Mouse (Mus musculus) spleen, adult 2 months (tissue): ENCODE results near the gene Limch1.

Source experiments
- CTCF ChIP-seq: fragments of 200-500 bp; IDR thresholded peaks from 2 replicates; pipeline ENCODE4 v1.5.1; 2011; ENCODE audit warnings: mild to moderate bottlenecking, inconsistent platforms; ENCODE audit not compliant: insufficient read depth, insufficient read length, insufficient replicate concordance; ENCODE audit errors: extremely low read depth
- POLR2A ChIP-seq: fragments of 200-500 bp; IDR thresholded peaks from 2 replicates; pipeline ENCODE4 v1.6.1; 2011; ENCODE audit warnings: low read depth, low read length, inconsistent platforms

- TF ChIP-seq POLR2A (no peak), CTCF (no peak)
Observed at GRCm38 (mm10) chr5:66798135-66798534, 52.5 kb downstream of the Limch1 start.
